Mouse (Mus musculus): ENCODE results near the gene Cd79a.

DNA sequence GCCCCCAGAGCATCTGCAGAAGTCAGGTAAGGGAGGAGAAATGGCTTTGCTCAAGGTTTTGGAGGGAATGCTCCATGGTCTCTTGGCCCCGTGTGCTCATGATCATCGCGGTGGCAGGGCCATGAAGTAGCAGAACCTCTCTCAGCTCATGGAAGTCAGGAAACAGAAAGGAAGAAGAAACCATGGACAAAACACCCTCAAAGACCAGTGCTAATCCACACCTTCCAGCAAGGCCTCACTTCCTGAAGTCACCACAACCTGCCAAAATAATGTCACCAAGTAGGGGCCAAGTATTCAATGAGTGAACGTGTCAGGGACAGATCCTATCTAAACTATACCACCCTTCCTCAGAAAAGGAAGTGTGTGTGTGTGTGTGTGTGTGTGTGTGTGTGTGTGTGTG is 34.3 kb upstream of the Cd79a start:
- no peak for TF ChIP-seq CTCF (IDR thresholded peaks at IDR 0.05; ENCODE audit: low read depth)
- TF ChIP-seq EP300 (optimal IDR thresholded peaks at IDR 0.05) = no peak

Measured in stomach, postnatal 0 days (tissue).